Mouse (Mus musculus) midbrain, embryonic 12.5 days (tissue): Measurements from ENCODE around the gene Nedd8. TPM values are rescaled to one million over a fixed set of nuclear protein-coding genes. Genes with fewer than 3 reads are reported as not detected.

ENCODE experiments used
- polyA plus RNA-seq: library from polyadenylated mRNA; unstranded; fragments of >200 nt; fragmentation: Nextera tagmentation; extraction: Ambion mirVana; gene quantifications from 2 replicates; pipeline ENCODE4 v1.2.1, GENCODE M21; 2016

Gene Nedd8
- polyA plus RNA-seq, 1 experiment from 2014 or later: 515 TPM

Other genes starting within 250 kb of the Nedd8 start
- gene Dhrs4, start 193.4 kb downstream of the Nedd8 start, polyA plus RNA-seq: 38.2 and 39.6 TPM in 2 replicates
- 13.8 and 14.8 TPM in 2 replicates for gene Carmil3, start 181.5 kb downstream of the Nedd8 start, polyA plus RNA-seq
- gene Cpne6, start 161.7 kb downstream of the Nedd8 start, polyA plus RNA-seq: 0.42 and 0.79 TPM in 2 replicates
- gene Nrl, start 147.1 kb downstream of the Nedd8 start, polyA plus RNA-seq: not detected in 2 replicates
- 16.8 and 22.0 TPM in 2 replicates for gene Pck2, start 131.9 kb downstream of the Nedd8 start, polyA plus RNA-seq
- 113 and 117 TPM in 2 replicates for gene Dcaf11, start 112.1 kb downstream of the Nedd8 start, polyA plus RNA-seq
- gene A730061H03Rik, start 111.7 kb downstream of the Nedd8 start, polyA plus RNA-seq: not detected in 2 replicates
- 0.24 TPM in 1 of 2 replicates, not detected in the other for gene Fitm1, start 96.5 kb downstream of the Nedd8 start, polyA plus RNA-seq
- gene Psme1, start 94.0 kb downstream of the Nedd8 start, polyA plus RNA-seq: 122 and 127 TPM in 2 replicates
- gene Emc9, start 86.8 kb downstream of the Nedd8 start, polyA plus RNA-seq: 6.4 and 6.7 TPM in 2 replicates
- 192 and 215 TPM in 2 replicates for gene Psme2, start 81.0 kb downstream of the Nedd8 start, polyA plus RNA-seq
- 20.0 and 20.5 TPM in 2 replicates for gene Rnf31, start 80.4 kb downstream of the Nedd8 start, polyA plus RNA-seq
- 9.4 and 11.5 TPM in 2 replicates for gene Irf9, start 68.6 kb downstream of the Nedd8 start, polyA plus RNA-seq
- gene Rec8, start 54.1 kb downstream of the Nedd8 start, polyA plus RNA-seq: 6.6 and 7.3 TPM in 2 replicates
- gene Ipo4, start 36.2 kb downstream of the Nedd8 start, polyA plus RNA-seq: 78.5 and 85.4 TPM in 2 replicates
- 3.5 and 4.9 TPM in 2 replicates for gene Gm49378, start 34.2 kb downstream of the Nedd8 start, polyA plus RNA-seq
- 64.0 and 66.1 TPM in 2 replicates for gene Tm9sf1, start 28.3 kb downstream of the Nedd8 start, polyA plus RNA-seq
- 0.63 and 0.80 TPM in 2 replicates for gene Tssk4, start 21.9 kb downstream of the Nedd8 start, polyA plus RNA-seq
- gene Mdp1, start 11.6 kb downstream of the Nedd8 start, polyA plus RNA-seq: 63.8 and 67.2 TPM in 2 replicates
- 56.4 and 64.8 TPM in 2 replicates for gene Gmpr2, start 183 bp downstream of the Nedd8 start, polyA plus RNA-seq
- gene Tinf2, start 9.7 kb upstream of the Nedd8 start, polyA plus RNA-seq: 53.5 and 55.4 TPM in 2 replicates
- 0.56 and 0.59 TPM in 2 replicates for gene Tgm1, start 41.8 kb upstream of the Nedd8 start, polyA plus RNA-seq
- 34.7 and 35.3 TPM in 2 replicates for gene Rabggta, start 50.1 kb upstream of the Nedd8 start, polyA plus RNA-seq
- 64.8 and 65.9 TPM in 2 replicates for gene Dhrs1, start 73.6 kb upstream of the Nedd8 start, polyA plus RNA-seq
- gene Nop9, start 73.6 kb upstream of the Nedd8 start, polyA plus RNA-seq: 44.1 and 45.9 TPM in 2 replicates
- not detected in 2 replicates for gene Cideb, start 86.3 kb upstream of the Nedd8 start, polyA plus RNA-seq
- 0.24 and 0.41 TPM in 2 replicates for gene Ltb4r2, start 89.3 kb upstream of the Nedd8 start, polyA plus RNA-seq
- 0.13 TPM in 1 of 2 replicates, not detected in the other for gene Ltb4r1, start 93.8 kb upstream of the Nedd8 start, polyA plus RNA-seq
- gene Adcy4, start 112.0 kb upstream of the Nedd8 start, polyA plus RNA-seq: 6.6 and 7.9 TPM in 2 replicates
- gene Ripk3, start 116.7 kb upstream of the Nedd8 start, polyA plus RNA-seq: 5.3 and 8.3 TPM in 2 replicates
- gene Nfatc4, start 151.0 kb upstream of the Nedd8 start, polyA plus RNA-seq: 20.2 and 24.0 TPM in 2 replicates
- 27.6 and 28.0 TPM in 2 replicates for gene Nynrin, start 181.9 kb upstream of the Nedd8 start, polyA plus RNA-seq
- gene Cbln3, start 212.3 kb upstream of the Nedd8 start, polyA plus RNA-seq: 0.12 and 0.15 TPM in 2 replicates
- 21.5 and 22.4 TPM in 2 replicates for gene Khnyn, start 212.8 kb upstream of the Nedd8 start, polyA plus RNA-seq
- gene Sdr39u1, start 228.2 kb upstream of the Nedd8 start, polyA plus RNA-seq: 41.3 and 44.6 TPM in 2 replicates